Mouse (Mus musculus): ENCODE results near the gene Lrrc8c. TPM values are rescaled to one million over a fixed set of nuclear protein-coding genes. Genes with fewer than 3 reads are reported as not detected.

The Lrrc8c gene
- polyA plus RNA-seq, 1 experiment from 2014 or later, result 10.1 TPM

DNA sequence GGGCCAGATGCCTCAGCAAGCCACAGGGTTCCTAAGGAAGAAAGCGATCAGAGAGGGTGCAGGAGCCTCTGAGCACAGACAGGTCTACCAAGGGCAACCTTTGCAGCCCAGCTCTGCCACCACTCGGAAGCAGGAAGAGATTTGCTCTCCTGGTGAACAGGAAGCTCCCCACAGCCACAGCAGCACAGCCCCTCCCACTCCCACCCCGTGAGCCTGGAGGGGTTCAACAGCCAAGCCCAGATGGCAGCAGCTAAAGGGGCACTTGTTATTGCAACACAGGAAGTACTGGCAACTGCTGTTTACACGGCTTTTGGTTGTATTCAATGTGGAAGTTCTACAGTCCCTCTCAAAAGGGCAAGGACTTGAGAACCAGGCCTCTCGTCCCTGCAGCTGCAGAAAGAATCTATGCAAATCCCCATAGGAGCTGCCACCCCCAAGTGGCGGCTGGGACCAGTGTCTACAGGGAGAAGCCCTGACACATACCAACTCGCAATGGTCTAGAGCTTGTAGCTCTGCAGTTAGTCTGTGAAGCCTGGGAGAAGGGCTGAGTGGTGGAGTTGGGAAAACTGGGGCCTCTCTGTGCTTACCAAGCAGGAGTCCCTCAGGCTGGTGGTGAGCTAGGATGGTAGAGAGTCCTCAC lies 129.6 kb downstream of the Lrrc8c start:
- 60% methylated on average over 7 of the region's 7 CpGs for WGBS
- ATAC-seq (replicated peaks; ENCODE audit: low FRiP score) (no peak), DNase-seq (ENCODE audit: low spot score) (no peak)
- Histone ChIP-seq H3K27ac (ENCODE audit: low read depth, low read length) (no peak overlapping the region), H3K9me3 (ENCODE audit: control insufficient read depth, low read length) (no peaks in the 10 kb centered on the region), H3K27me3 (ENCODE audit: control insufficient read depth, insufficient read depth, low read length) (no peaks in the 10 kb centered on the region), H3K4me2 (ENCODE audit: low read depth, low read length, severe bottlenecking) (no peak overlapping the region), H3K4me1 (replicated peaks; ENCODE audit: control insufficient read depth, insufficient read depth, low read length) (no peaks in the 10 kb centered on the region), H3K36me3 (ENCODE audit: control insufficient read depth, insufficient read depth, low read length) (no peaks in the 10 kb centered on the region), H3K9ac (ENCODE audit: low read length) (no peak overlapping the region), H3K4me3 (ENCODE audit: low read depth, low read length) (no peak overlapping the region)

DNA sequence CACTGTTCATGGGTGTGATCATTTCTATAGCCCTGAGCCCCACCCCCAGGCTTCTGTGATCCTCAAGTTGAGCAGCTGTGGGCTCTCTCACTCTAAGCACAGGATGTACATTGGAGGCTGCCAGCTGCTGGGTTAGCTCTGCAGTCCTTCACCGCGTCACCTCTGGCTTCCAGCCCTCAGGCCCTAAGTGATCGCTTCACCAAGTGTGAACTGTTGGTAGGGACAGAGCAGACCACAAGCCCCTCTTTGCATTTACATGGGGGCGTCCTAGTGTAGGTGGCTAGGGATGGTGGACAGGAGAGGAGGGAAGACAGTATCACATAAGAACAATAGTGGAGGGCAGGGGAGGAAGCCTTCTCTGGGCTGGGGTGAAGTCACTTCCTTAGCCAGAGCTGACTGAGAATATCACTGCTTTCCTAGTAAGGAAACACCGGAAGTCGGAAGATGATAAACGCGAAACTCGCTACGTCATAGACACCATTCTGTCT lies 130.4 kb downstream of the Lrrc8c start:
- Histone ChIP-seq H3K36me3 (ENCODE audit: control insufficient read depth, insufficient read depth, low read length) (no peaks in the 10 kb centered on the region), H3K27me3 (ENCODE audit: control insufficient read depth, insufficient read depth, low read length) (no peaks in the 10 kb centered on the region), H3K4me1 (replicated peaks; ENCODE audit: control insufficient read depth, insufficient read depth, low read length) (no peaks in the 10 kb centered on the region), H3K4me3 (ENCODE audit: low read depth, low read length) (no peak overlapping the region), H3K27ac (ENCODE audit: low read depth, low read length) (no peak overlapping the region), H3K4me2 (ENCODE audit: low read depth, low read length, severe bottlenecking) (no peak overlapping the region), H3K9me3 (ENCODE audit: control insufficient read depth, low read length) (no peaks in the 10 kb centered on the region), H3K9ac (ENCODE audit: low read length) (no peak overlapping the region)
- 96% methylated on average over 10 of the region's 10 CpGs for WGBS
- no peak for DNase-seq (ENCODE audit: low spot score)
- no peak for ATAC-seq (replicated peaks; ENCODE audit: low FRiP score)

DNA sequence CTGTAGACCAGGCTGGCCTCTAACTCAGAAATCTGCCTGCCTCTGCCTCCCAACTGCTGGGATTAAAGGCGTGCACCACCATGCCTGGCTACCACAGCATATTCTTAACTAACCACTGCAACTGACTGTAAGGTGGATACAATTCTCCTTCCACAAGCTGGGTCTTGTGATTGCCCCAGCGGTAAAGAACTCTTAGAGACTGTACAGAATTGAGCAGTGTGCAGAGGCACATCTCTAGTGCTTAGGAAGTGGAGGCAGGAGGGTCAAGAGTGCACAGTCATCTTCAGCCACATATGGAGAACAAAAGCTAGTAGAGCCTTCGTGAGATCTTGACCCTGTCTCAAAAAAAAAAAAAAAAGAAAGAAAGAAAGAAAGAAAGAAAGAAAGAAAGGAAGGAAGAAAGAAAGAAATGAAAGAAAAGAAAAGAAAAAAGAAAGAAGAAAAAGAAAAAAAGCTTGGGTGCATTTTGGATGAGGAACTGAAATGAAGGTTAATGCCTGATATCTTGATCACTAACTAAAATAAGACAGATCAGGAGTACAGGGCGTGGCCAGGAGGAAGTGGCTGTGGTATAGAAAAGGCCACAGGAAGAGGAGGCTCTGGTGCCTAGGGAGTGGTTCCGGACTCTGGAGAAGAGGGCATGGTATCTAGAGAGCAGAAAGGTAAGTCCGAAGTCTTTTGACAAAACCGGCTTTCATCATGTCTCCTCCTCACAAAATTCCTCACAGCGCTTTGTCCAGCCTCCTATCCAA lies 131.7 kb downstream of the Lrrc8c start:
- WGBS, result 89% methylated on average over 8 of the region's 8 CpGs
- Histone ChIP-seq H3K36me3 (ENCODE audit: control insufficient read depth, insufficient read depth, low read length) (no peaks in the 10 kb centered on the region), H3K27ac (ENCODE audit: low read depth, low read length) (no peak overlapping the region), H3K4me1 (replicated peaks; ENCODE audit: control insufficient read depth, insufficient read depth, low read length) (no peaks in the 10 kb centered on the region), H3K9me3 (ENCODE audit: control insufficient read depth, low read length) (no peaks in the 10 kb centered on the region), H3K4me3 (ENCODE audit: low read depth, low read length) (no peak overlapping the region), H3K9ac (ENCODE audit: low read length) (no peak overlapping the region), H3K27me3 (ENCODE audit: control insufficient read depth, insufficient read depth, low read length) (no peaks in the 10 kb centered on the region), H3K4me2 (ENCODE audit: low read depth, low read length, severe bottlenecking) (no peak overlapping the region)
- DNase-seq (ENCODE audit: low spot score), result no peak
- ATAC-seq (replicated peaks; ENCODE audit: low FRiP score), result no peak

DNA sequence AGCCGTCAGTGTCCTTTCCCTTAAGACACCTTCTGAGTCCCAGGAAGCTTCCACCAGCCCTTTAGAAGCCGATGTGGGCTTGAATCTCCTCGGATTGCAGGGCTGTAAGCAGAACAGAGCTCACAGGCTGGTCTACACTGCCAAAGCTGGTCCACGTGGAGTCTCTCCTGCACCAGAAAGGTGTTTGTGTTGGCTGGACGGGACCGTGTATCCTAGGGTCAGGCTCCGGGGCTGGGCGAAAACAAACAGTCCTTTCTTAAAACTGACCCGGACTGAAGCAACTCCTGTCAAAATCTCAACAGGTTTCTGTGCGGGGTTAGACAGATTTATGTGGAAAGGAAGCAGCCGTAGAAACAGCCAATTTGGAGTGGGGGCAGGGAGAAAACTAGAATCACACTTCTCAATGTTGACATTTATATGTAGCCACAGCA lies 132.4 kb downstream of the Lrrc8c start:
- WGBS, result 81% methylated on average over 11 of the region's 11 CpGs
- Histone ChIP-seq H3K4me3 (ENCODE audit: low read depth, low read length) (no peak overlapping the region), H3K27me3 (ENCODE audit: control insufficient read depth, insufficient read depth, low read length) (no peaks in the 10 kb centered on the region), H3K27ac (ENCODE audit: low read depth, low read length) (no peak overlapping the region), H3K4me2 (ENCODE audit: low read depth, low read length, severe bottlenecking) (no peak overlapping the region), H3K4me1 (replicated peaks; ENCODE audit: control insufficient read depth, insufficient read depth, low read length) (no peaks in the 10 kb centered on the region), H3K36me3 (ENCODE audit: control insufficient read depth, insufficient read depth, low read length) (no peaks in the 10 kb centered on the region), H3K9ac (ENCODE audit: low read length) (no peak overlapping the region), H3K9me3 (ENCODE audit: control insufficient read depth, low read length) (no peaks in the 10 kb centered on the region)
- no peak for ATAC-seq (replicated peaks; ENCODE audit: low FRiP score)
- DNase-seq (ENCODE audit: low spot score), result no peak

- WGBS, result 30% methylated on average over 15 of the region's 15 CpGs
- Histone ChIP-seq H3K9me3 (ENCODE audit: control insufficient read depth, low read length) (no peaks in the 10 kb centered on the region), H3K36me3 (ENCODE audit: control insufficient read depth, insufficient read depth, low read length) (no peaks in the 10 kb centered on the region), H3K27me3 (ENCODE audit: control insufficient read depth, insufficient read depth, low read length) (no peaks in the 10 kb centered on the region), H3K27ac (ENCODE audit: low read depth, low read length) (no peak overlapping the region), H3K4me2 (ENCODE audit: low read depth, low read length, severe bottlenecking) (no peak overlapping the region), H3K9ac (ENCODE audit: low read length) (no peak overlapping the region), H3K4me1 (replicated peaks; ENCODE audit: control insufficient read depth, insufficient read depth, low read length) (no peaks in the 10 kb centered on the region), H3K4me3 (ENCODE audit: low read depth, low read length) (no peak overlapping the region)
- DNase-seq (ENCODE audit: low spot score) (peak; percentile 91), ATAC-seq (replicated peaks; ENCODE audit: low FRiP score) (peak; percentile 83)
Observed at GRCm38 (mm10) chr5:105654237-105655063, 135.3 kb downstream of the Lrrc8c start.

DNA sequence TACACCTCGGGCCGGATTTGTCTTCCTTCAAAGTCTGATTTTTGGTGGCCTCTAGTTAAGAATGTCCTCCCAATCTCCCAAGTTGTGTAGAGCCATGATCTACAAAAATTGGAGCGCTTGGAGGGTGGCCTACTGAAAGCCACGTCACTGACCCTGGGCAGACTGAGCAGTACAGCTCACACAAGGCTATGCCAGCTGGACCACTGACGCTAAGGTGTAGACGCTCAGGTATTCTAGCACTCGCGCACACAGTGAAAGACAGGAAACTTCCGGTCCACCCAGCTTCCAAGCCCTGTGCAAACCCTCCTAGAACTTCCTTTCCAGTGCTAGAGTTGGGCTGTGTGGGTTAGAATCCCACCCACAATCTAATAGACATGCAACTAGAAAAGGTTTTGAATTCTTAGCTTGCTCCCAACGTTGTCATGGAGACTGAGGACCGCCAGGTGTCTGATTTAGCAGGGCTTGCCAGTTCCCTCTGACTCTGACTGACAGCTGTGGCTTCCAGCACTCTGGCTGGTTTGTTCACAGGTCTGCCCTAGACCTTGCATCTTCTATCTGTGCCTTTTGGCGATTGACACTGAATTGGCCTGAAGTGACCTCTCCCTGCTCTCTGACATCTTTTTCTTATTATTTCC lies 136.0 kb downstream of the Lrrc8c start:
- Histone ChIP-seq H3K4me1 (replicated peaks; ENCODE audit: control insufficient read depth, insufficient read depth, low read length) (no peaks in the 10 kb centered on the region), H3K9ac (ENCODE audit: low read length) (no peak overlapping the region), H3K9me3 (ENCODE audit: control insufficient read depth, low read length) (no peaks in the 10 kb centered on the region), H3K27me3 (ENCODE audit: control insufficient read depth, insufficient read depth, low read length) (no peaks in the 10 kb centered on the region), H3K4me2 (ENCODE audit: low read depth, low read length, severe bottlenecking) (no peak overlapping the region), H3K27ac (ENCODE audit: low read depth, low read length) (no peak overlapping the region), H3K36me3 (ENCODE audit: control insufficient read depth, insufficient read depth, low read length) (no peaks in the 10 kb centered on the region), H3K4me3 (ENCODE audit: low read depth, low read length) (no peak overlapping the region)
- ATAC-seq (replicated peaks; ENCODE audit: low FRiP score) (no peak), DNase-seq (ENCODE audit: low spot score) (no peak)
- WGBS, result 70% methylated on average over 12 of the region's 12 CpGs

- Histone ChIP-seq H3K27ac (ENCODE audit: low read depth, low read length) (no peak overlapping the region), H3K36me3 (ENCODE audit: control insufficient read depth, insufficient read depth, low read length) (no peaks in the 10 kb centered on the region), H3K4me2 (ENCODE audit: low read depth, low read length, severe bottlenecking) (no peak overlapping the region), H3K27me3 (ENCODE audit: control insufficient read depth, insufficient read depth, low read length) (no peaks in the 10 kb centered on the region), H3K4me1 (replicated peaks; ENCODE audit: control insufficient read depth, insufficient read depth, low read length) (no peaks in the 10 kb centered on the region), H3K9me3 (ENCODE audit: control insufficient read depth, low read length) (no peaks in the 10 kb centered on the region), H3K9ac (ENCODE audit: low read length) (no peak overlapping the region), H3K4me3 (ENCODE audit: low read depth, low read length) (no peak overlapping the region)
- ATAC-seq (replicated peaks; ENCODE audit: low FRiP score) (no peak), DNase-seq (ENCODE audit: low spot score) (no peak)
- 96% methylated on average over 5 of the region's 5 CpGs for WGBS
Observed at GRCm38 (mm10) chr5:105661894-105662293, 142.7 kb downstream of the Lrrc8c start.
